ENCODE assay signal across 12 mouse cellular contexts in genomic region chr4:53386309-53386708, GRCm38 (mm10). TPM values are rescaled to one million over a fixed set of nuclear protein-coding genes. Genes with fewer than 3 reads are reported as not detected.
DNase-seq lines count a peak whose midpoint lies in the region; ATAC-seq and TF ChIP-seq lines count a peak whose summit lies in the region.
"Had no signal": no experiment of that assay in that cellular context is flagged by ENCODE, and none has a peak within 500 bp of the region (broad histone marks: within the 10 kb centered on the region; RNA-seq: fewer than 3 reads in every experiment).

No protein-coding gene starts in this region.

- ATAC-seq in erythroid progenitor cell, adult 5-6 weeks (replicated peaks; ENCODE audit: low FRiP score, poor library complexity, severe bottlenecking), result peak; percentile 50; the same call in 1 of the 2 replicates
- ATAC-seq in liver, embryonic 14.5 days (ENCODE audit: insufficient read depth), result no peak
- no peak for ATAC-seq in stomach, postnatal 0 days (ENCODE audit: low FRiP score, low TSS enrichment)
- ATAC-seq in intestine, postnatal 0 days, result no peak
- ATAC-seq: Patski had no signal

- H3K9me3 ChIP-seq in liver, embryonic 14.5 days (ENCODE audit: control insufficient read depth, low read length), result no peaks in the 10 kb centered on the region
- no peaks in the 10 kb centered on the region for H3K9me3 ChIP-seq in stomach, postnatal 0 days (ENCODE audit: control insufficient read depth, low read length)
- no peaks in the 10 kb centered on the region for H3K9me3 ChIP-seq in intestine, postnatal 0 days (ENCODE audit: control insufficient read depth)
- H3K9me3 ChIP-seq: midbrain, embryonic 12.5 days had no signal

- peak; percentile 20 for DNase-seq in left cerebral cortex, postnatal 4 days
- DNase-seq in left cerebral cortex, adult 11 months (ENCODE audit: low spot score), result no peak
- DNase-seq in liver, embryonic 14.5 days (ENCODE audit: low read depth in 3 of 3, low spot score in 3 of 3), result peak in 2 of 3 experiments; percentile 10 to 29
- DNase-seq in right cerebral cortex, postnatal 14 days, result peak; percentile 17
- DNase-seq in stomach, postnatal 0 days (ENCODE audit: low spot score), result no peak
- no peak for DNase-seq in gastrocnemius, postnatal 36 days
- DNase-seq: cerebellum, adult 11-12 months; kidney, postnatal 4 days had no signal

- H3K4me3 ChIP-seq in liver, embryonic 14.5 days (ENCODE audit: insufficient read depth in 1 of 2, low read depth in 2 of 2, low read length in 2 of 2), result no peak overlapping the region
- H3K4me3 ChIP-seq in stomach, postnatal 0 days (ENCODE audit: low read depth, low read length), result no peak overlapping the region
- H3K4me3 ChIP-seq in intestine, postnatal 0 days (ENCODE audit: low read depth, low read length), result no peak overlapping the region
- H3K4me3 ChIP-seq: midbrain, embryonic 12.5 days had no signal

- no peaks in the 10 kb centered on the region for H3K36me3 ChIP-seq in liver, embryonic 14.5 days (replicated peaks; ENCODE audit: control insufficient read depth, insufficient read depth, low read depth)
- H3K36me3 ChIP-seq in stomach, postnatal 0 days (ENCODE audit: control insufficient read depth, insufficient read depth, low read length), result no peaks in the 10 kb centered on the region
- H3K36me3 ChIP-seq in intestine, postnatal 0 days (ENCODE audit: control insufficient read depth, insufficient read depth), result no peaks in the 10 kb centered on the region
- H3K36me3 ChIP-seq: midbrain, embryonic 12.5 days had no signal

- H3K4me2 ChIP-seq in liver, embryonic 14.5 days (ENCODE audit: low read depth), result no peak overlapping the region
- no peak overlapping the region for H3K4me2 ChIP-seq in stomach, postnatal 0 days (replicated peaks; ENCODE audit: low read depth)
- H3K4me2 ChIP-seq in intestine, postnatal 0 days (replicated peaks; ENCODE audit: low read depth), result no peak overlapping the region
- H3K4me2 ChIP-seq: midbrain, embryonic 12.5 days had no signal

- H3K9ac ChIP-seq in liver, embryonic 14.5 days (replicated peaks), result no peak overlapping the region
- H3K9ac ChIP-seq in stomach, postnatal 0 days (ENCODE audit: low read length), result no peak overlapping the region
- H3K9ac ChIP-seq in intestine, postnatal 0 days (ENCODE audit: low read depth, low read length), result no peak overlapping the region
- H3K9ac ChIP-seq: midbrain, embryonic 12.5 days had no signal

- H3K27ac ChIP-seq in liver, embryonic 14.5 days, result no peak overlapping the region
- no peak overlapping the region for H3K27ac ChIP-seq in stomach, postnatal 0 days (replicated peaks)
- no peak overlapping the region for H3K27ac ChIP-seq in intestine, postnatal 0 days (ENCODE audit: low read depth, low read length)
- H3K27ac ChIP-seq: midbrain, embryonic 12.5 days had no signal

- TF ChIP-seq CTCF in liver, embryonic 14.5 days (IDR thresholded peaks at IDR 0.05; ENCODE audit: low read depth), result no peak
- no peak for TF ChIP-seq CTCF in stomach, postnatal 0 days (IDR thresholded peaks at IDR 0.05; ENCODE audit: low read depth)
- no peak for TF ChIP-seq CTCF in intestine, postnatal 0 days (IDR thresholded peaks at IDR 0.05; ENCODE audit: low read depth)

- TF ChIP-seq EP300 in liver, embryonic 14.5 days (IDR thresholded peaks at IDR 0.05; ENCODE audit: low read depth), result no peak
- no peak for TF ChIP-seq EP300 in stomach, postnatal 0 days (optimal IDR thresholded peaks at IDR 0.05)

- intact Hi-C loops in left cerebral cortex, postnatal 4 days (cut with DNase I), result loop anchor here (10.0 kb wide), 1 partner anchor 58 kb away; the partner anchor contains the start of gene Slc44a1
- intact Hi-C loops in gastrocnemius, postnatal 36 days (cut with DNase I), result no loop called here

- WGBS in liver, embryonic 14.5 days (ENCODE audit: insufficient replicate concordance), result 6% methylated on average over 8 of the region's 8 CpGs
- WGBS in stomach, postnatal 0 days, result 62% methylated on average over 8 of the region's 8 CpGs
- 78% methylated on average over 8 of the region's 8 CpGs for WGBS in intestine, postnatal 0 days

- H3K4me1 ChIP-seq in liver, embryonic 14.5 days (replicated peaks; ENCODE audit: control insufficient read depth in 2 of 2, insufficient read depth in 2 of 2, low read length in 1 of 2), result peaks cover 0 to 10% of the 10 kb centered on the region in 2 experiments; a peak in 3 of 4 replicates
- H3K4me1 ChIP-seq in stomach, postnatal 0 days (replicated peaks; ENCODE audit: control insufficient read depth, insufficient read depth), result no peaks in the 10 kb centered on the region
- H3K4me1 ChIP-seq in intestine, postnatal 0 days (replicated peaks; ENCODE audit: control insufficient read depth, insufficient read depth, low read length), result no peaks in the 10 kb centered on the region

- no peaks in the 10 kb centered on the region for H3K27me3 ChIP-seq in liver, embryonic 14.5 days (ENCODE audit: control insufficient read depth, insufficient read depth, low read length)
- no peaks in the 10 kb centered on the region for H3K27me3 ChIP-seq in stomach, postnatal 0 days (ENCODE audit: control insufficient read depth, insufficient read depth, low read length)
- H3K27me3 ChIP-seq in intestine, postnatal 0 days (replicated peaks; ENCODE audit: control insufficient read depth, insufficient read depth, low read length), result no peaks in the 10 kb centered on the region
- H3K27me3 ChIP-seq: midbrain, embryonic 12.5 days; Patski had no signal

RNA-seq across cellular contexts. Expression of gene Slc44a1, which starts 53.9 kb away (rescaled TPM):
- total RNA-seq in left cerebral cortex, postnatal 4 days (2021), result 10 to 100 TPM; 47.3 to 48.1 TPM
- 18.4 and 27.2 TPM in 2 replicates for total RNA-seq in erythroid progenitor cell, adult 5-6 weeks (2015; ENCODE audit: low replicate concordance)
- 21.6 and 27.0 TPM in 2 replicates for total RNA-seq in erythroid progenitor cell, adult 5-6 weeks (2017; ENCODE audit: low replicate concordance)
- polyA plus RNA-seq in liver, embryonic 14.5 days (2012; rRNA removed), result 6.2 and 7.7 TPM in 2 replicates
- 12.6 and 13.1 TPM in 2 replicates for polyA plus RNA-seq in liver, embryonic 14.5 days (2014; fragmentation: Nextera tagmentation; extraction: Ambion mirVana)
- polyA plus RNA-seq in stomach, postnatal 0 days (2015; fragmentation: Nextera tagmentation; extraction: Ambion mirVana), result 31.9 and 33.9 TPM in 2 replicates
- total RNA-seq in gastrocnemius, postnatal 36 days (2021), result 10 to 100 TPM; 15.7 to 15.9 TPM
- polyA plus RNA-seq in intestine, postnatal 0 days (2015; fragmentation: Nextera tagmentation; extraction: Ambion mirVana), result 27.9 and 28.3 TPM in 2 replicates

Comparison
In these comparisons a context has a peak if more than half of its experiments do, and no peak if none do; other contexts are left out.
1. DNase-seq: peak in left cerebral cortex, postnatal 4 days (single experiment), liver, embryonic 14.5 days (2 of 3) and right cerebral cortex, postnatal 14 days (single experiment); none in left cerebral cortex, adult 11 months (single experiment), stomach, postnatal 0 days (single experiment) and gastrocnemius, postnatal 36 days (0 of 2).